Mouse (Mus musculus): ENCODE data around the gene Arhgap24.

Gene Arhgap24

GRCm38 (mm10) chr5:102736131-102736530, 254.9 kb downstream of the Arhgap24 start:
- no peak for DNase-seq (ENCODE audit: extremely low spot score, low spot score)

DNA sequence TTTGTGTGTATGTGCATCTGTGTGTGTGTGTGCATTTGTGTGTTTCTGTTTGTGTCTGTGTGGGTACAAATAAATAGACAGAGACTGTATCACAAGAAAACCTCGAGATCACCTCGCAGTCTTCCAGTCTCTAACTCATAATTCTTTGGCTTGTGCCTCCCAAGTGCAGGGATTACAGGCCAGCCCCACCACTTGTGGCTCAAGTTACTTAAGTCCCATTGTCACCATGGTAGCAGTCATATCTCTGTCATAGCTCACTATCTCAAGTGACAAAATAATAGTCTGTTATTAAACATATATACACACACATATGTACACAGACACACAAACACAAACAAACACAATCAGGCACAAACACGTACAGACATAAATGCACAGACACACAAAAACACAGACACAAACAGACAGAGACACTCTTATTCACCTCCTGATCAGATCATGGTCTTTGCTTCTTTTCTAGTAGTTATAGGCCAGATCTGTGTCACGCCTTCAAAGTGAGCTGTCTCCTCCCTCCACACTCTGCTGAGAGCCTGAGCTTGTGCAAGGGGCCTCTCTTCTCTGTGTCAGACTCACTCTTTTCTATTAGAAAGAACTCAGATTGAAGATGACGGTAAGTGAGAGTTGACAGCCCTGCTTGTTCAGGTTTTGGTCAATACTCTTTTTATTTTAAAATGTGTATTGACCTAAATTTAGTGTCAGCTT, 261.5 kb downstream of the Arhgap24 start:
- no peak for DNase-seq (ENCODE audit: extremely low spot score, low spot score)

GRCm38 (mm10) chr5:102743436-102743835, 262.2 kb downstream of the Arhgap24 start:
- no peak for DNase-seq (ENCODE audit: extremely low spot score, low spot score)

DNA sequence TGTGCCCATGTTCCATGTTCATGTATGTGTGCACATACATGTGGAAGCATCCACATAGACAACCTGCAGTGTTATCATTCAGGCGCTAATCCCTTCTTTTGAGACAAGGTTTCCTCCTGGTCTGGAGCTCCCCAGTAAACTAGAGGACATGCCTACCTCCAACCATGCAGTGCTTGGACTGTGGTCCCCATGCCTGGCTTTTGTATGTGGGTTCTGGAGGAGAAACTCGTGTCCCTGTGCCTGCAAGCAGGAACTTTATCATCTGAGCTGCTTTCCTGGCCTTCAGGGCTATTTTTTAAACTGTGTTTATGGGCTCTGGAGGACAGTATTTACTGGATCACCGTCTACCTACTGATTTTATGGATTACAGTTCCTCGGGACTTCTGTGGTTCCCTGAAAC, 262.9 kb downstream of the Arhgap24 start:
- no peak for DNase-seq (ENCODE audit: extremely low spot score, low spot score)

DNA sequence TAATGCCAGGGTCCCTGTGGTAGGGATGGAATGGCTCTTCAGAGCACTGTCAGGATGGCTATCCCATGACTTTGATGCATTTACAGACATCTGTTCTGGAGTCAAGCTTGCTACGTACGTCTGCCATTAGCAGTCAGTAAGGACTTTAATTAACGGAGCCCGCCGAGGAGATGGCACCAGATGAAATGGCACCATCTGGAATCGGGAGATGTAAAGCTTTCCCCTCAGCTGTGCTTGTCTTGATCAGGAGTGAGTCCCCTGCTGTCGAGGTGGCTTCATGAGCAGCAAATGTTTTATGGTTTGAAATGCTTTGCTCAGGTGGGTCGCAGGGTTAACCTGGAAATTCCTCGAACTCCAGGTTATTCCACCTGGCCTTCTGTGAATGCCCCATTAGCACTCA, 267.0 kb downstream of the Arhgap24 start:
- DNase-seq (ENCODE audit: extremely low spot score, low spot score), result no peak

DNA sequence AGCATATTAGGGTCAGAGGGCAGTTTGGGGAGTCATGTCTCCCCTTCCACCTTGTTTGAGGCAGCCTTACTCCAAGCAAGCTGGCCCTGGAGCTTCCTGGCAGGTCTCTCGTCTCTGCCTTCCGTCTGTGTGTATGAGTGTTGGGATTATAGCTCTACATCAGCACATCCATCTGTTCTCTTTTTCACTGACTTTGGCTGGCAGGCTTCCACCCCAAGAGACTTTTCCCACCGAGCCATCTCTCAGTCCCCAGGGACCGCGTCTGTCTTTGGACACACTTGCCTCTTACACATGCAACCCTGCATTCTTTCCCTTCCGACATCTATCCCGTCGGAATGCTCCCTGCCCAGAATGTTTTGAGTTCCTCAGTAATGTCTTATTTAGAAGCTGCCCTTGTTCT, 267.8 kb downstream of the Arhgap24 start:
- no peak for DNase-seq (ENCODE audit: extremely low spot score, low spot score)

DNA sequence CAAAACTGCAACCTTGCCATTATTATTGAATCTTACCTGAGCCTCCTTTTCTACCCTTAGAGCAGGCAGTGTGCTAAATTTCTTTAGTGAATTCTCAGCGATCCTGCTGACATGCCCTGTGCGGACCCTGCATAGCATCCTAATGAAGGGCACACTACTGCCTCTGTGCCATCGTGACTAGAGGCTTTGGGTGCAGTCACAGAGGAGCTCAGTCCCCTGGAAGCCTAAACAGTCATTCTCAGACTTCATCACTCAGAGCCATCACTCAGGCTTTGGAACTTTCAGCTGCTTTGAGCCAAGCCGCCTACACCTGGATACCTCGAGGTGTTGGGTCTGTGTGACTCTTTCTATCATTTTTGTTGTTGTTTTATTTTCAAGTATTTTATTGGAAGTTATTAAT, 269.5 kb downstream of the Arhgap24 start:
- DNase-seq (ENCODE audit: extremely low spot score, low spot score), result no peak

DNA sequence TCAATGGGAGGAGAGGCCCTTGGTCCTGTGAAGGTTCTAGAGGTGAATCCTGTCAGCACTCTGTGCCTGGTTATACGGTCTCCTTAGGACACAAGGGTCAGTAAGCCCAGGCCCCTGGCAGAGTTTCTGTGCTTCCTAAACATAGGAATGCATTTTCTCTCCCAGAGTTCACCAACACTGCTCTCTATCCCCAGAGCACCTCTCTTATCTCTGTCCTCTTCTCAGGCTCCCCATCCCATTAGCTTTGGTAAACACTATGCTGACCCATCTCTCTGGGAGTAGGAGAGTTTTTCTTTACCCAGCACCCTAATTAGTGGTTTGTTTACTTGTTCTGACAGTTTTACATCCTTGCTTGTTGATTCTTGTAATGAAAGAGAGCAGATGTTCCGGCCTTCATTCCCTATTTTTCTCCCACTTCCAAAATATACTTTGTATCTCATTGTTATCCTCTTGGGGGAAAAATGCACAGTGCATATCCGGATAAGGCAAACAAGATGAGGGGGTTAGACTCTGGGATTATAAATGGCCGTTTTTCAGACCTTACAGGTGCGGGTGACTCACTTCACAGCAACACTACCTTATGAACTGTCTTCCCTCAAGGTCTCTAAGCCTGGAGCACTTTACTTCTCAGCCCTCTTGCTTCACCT, 270.6 kb downstream of the Arhgap24 start:
- DNase-seq (ENCODE audit: extremely low spot score, low spot score), result no peak

DNA sequence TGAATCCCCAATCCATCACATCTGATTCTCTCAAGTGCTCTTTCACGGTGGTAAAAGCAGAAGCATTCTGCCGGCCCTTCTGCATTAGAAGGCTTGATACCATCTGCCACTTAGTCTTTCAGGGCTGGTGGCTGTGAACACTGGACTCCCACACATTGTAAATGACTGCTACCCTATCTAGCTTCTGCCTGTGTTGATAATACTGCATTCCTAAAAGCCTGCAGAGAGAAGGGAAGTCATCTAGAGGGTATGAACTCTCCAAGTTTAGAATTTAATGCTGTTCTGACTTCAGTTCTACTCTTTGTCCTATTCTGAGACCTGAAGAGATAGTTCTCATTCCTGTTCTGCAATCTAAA, 271.1 kb downstream of the Arhgap24 start:
- DNase-seq (ENCODE audit: extremely low spot score, low spot score), result no peak

DNA sequence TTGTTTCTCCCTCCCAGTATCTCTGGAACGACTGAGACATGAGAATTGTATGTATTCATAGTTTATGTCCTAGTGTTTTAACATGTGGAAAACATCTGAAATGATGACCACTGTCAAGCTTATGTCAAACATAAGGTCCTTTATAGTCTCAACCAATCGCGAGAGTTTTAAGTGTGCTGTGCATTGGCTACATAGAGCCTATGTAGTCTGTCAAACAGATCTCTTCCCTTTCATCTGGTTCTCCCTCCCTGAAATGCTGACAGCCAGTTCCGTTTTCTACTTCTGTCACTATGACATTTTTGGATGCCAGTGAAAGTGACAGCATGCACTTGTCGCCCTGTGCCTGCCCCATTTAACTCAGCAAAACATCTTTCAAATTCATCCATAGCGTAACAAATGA, 275.8 kb downstream of the Arhgap24 start:
- no peak for DNase-seq (ENCODE audit: extremely low spot score, low spot score)

- DNase-seq (ENCODE audit: extremely low spot score, low spot score), result no peak
These were observed 284.5 kb downstream of the Arhgap24 start for GRCm38 (mm10) chr5:102765694-102766093.

- peak; percentile 43 for DNase-seq (ENCODE audit: extremely low spot score, low spot score)
These were observed 285.3 kb downstream of the Arhgap24 start for GRCm38 (mm10) chr5:102766311-102767057.

DNA sequence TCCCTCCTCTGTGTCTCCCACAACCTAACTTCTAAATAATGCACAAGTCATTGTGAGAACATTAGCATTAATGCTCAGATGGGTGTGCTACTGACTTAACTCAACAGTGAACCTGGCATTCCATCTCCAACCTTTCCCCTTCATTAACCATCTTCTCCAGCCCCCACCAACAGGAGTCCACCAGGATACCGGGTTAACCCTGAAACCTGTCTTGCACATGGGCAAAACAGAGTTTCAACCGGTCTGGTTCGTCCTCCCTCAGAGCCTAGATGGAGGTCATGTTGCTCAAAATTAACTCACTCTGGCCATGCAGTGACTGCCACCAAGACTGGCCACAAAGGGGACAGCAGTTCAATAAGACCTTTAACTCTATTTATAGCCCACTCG, 285.9 kb downstream of the Arhgap24 start:
- no peak for DNase-seq (ENCODE audit: extremely low spot score, low spot score)

GRCm38 (mm10) chr5:102767822-102768221, 286.6 kb downstream of the Arhgap24 start:
- no peak for DNase-seq (ENCODE audit: extremely low spot score, low spot score)

- no peak for DNase-seq (ENCODE audit: extremely low spot score, low spot score)
These were observed 287.3 kb downstream of the Arhgap24 start for GRCm38 (mm10) chr5:102768385-102769080.

DNA sequence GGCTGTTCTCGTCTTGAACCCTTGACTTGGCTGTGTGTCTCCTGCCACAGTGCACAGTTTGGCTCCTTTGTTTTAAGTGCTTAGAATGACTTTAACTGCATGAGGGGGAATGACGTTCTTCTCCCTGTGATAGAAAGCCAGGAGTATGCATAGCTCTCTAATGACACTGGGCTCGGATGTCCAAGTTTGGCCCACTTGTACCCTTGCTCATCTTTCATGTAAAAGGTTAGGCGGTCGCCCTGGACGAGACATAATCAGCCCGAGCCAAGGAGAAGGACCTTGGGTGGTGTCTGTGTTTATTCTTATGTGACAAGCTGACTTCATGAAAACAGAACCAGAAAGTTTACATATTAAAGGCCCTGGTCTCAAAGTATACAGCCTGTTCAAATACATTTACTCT, 289.4 kb downstream of the Arhgap24 start:
- no peak for DNase-seq (ENCODE audit: extremely low spot score, low spot score)

GRCm38 (mm10) chr5:102774500-102774899, 293.3 kb downstream of the Arhgap24 start:
- DNase-seq (ENCODE audit: extremely low spot score, low spot score), result peak; percentile 25

DNA sequence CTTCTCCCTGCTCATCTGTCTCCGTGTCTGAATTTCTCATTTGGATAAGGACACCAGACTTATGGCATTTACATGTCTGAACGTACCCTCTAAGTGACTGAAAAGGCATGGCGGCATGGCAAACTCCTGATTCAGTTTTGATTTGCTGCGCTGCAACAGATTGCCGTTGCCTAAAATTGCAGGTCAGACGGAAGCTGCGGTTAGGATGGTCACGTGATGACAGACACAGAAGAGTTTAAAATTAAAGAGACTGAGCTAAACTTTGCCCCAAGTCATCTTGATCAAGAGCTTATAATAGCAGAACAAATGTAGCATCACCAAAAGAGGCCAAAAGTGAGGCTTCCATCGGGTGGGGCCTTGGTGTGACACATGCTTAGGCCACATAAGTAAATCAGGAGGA, 296.1 kb downstream of the Arhgap24 start:
- no peak for DNase-seq (ENCODE audit: extremely low spot score, low spot score)

GRCm38 (mm10) chr5:102777852-102778251, 296.7 kb downstream of the Arhgap24 start:
- DNase-seq (ENCODE audit: extremely low spot score, low spot score), result no peak

DNA sequence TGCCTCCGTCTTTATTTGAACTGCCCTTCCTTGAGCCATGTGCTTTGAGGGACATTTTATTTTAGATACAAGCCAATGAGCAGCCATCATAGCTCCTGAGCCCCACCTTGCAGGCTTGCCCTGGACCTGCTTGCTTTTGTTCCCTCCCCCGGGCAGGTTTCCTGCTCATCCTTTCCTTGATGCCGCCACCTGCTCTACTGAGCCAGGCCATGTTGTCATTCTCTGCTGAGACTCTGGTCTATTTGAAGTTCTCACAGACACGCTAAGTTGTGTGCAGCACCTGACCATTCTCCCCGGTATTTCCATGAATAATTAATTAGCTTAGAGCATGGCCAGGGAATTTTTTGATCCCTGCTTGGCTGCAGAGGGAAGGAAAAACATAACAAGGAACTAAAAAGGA, 297.1 kb downstream of the Arhgap24 start:
- DNase-seq (ENCODE audit: extremely low spot score, low spot score), result no peak

DNA sequence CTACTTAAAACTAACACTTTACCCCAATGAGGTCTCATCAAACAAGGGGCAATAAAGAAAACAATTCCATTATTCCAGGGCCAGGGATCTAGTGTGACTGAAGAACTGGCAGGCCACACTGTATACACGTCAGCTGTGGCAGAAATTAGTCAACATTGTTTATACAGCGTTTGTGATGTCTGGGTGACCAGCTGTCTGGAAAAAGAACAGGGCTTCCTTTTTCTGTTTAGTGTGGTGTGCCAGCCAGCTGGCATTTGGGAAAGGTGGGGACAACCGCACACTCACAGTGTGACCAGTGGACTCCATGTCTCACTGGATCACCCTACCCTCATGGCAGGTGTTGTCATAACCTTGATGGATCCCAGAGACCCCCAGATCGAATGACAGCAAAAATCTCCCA, 302.4 kb downstream of the Arhgap24 start:
- DNase-seq (ENCODE audit: extremely low spot score, low spot score), result no peak

GRCm38 (mm10) chr5:102786123-102786522, 304.9 kb downstream of the Arhgap24 start:
- no peak for DNase-seq (ENCODE audit: extremely low spot score, low spot score)
